Mouse (Mus musculus): ENCODE measurements around the gene Smug1. TPM values are rescaled to one million over a fixed set of nuclear protein-coding genes. Genes with fewer than 3 reads are reported as not detected.

The Smug1 gene
- total RNA-seq, 2 experiments from 2014 or later: 1.8 to 4.7 TPM

DNA sequence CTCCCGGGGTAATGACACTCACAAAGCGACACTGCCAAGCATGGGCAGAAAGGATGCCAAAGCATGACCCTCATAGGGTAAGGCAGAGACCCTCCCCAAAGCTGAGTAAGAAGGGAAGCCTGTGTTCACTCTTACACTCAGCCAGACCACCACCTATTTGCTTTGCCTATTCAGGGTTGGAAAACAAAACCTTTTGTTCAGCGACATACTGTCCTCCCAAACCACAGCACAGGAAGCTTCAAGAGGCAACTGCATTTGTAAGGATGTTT is 19.5 kb downstream of the Smug1 start:
- no peak for ATAC-seq (replicated peaks; ENCODE audit: poor library complexity, severe bottlenecking)

DNA sequence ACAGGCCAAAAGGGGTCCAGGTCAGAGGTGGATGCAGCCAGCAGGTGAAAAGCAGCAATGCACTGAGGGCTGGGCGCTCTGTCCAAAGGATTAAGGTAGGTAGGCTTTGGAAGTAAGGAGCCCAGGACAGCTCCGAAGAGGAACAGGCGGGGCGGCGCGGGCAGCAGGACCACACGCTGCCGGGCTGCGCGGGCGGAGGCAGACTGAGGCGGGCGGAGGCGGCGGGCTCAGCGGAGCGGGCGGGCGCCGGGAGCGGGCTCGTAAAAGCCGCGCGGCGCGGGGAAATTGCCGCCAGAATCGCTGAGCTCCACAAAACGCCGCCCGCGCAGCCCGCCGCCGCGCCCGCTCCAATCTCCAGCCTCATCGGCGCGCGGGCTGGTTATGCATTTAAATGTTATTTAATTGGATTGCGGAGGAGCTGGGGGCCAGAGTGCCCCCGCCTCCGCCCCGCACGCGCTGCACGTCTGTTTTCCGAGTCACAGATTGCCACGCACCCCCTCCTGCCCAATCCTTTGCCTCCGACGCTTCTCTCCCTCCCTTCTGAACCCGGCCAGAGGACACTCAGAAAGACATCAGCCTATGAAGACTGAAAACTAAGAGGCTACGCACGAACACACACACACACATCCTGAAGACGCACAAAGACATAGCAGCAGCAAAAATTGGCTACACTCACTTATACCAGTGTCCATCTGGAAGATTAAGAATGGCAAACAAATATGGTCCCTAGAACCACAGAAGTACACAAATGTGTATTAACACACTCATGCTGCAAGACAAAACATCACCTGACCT is 20.1 kb downstream of the Smug1 start:
- ATAC-seq (replicated peaks; ENCODE audit: poor library complexity, severe bottlenecking): peak; percentile 46

DNA sequence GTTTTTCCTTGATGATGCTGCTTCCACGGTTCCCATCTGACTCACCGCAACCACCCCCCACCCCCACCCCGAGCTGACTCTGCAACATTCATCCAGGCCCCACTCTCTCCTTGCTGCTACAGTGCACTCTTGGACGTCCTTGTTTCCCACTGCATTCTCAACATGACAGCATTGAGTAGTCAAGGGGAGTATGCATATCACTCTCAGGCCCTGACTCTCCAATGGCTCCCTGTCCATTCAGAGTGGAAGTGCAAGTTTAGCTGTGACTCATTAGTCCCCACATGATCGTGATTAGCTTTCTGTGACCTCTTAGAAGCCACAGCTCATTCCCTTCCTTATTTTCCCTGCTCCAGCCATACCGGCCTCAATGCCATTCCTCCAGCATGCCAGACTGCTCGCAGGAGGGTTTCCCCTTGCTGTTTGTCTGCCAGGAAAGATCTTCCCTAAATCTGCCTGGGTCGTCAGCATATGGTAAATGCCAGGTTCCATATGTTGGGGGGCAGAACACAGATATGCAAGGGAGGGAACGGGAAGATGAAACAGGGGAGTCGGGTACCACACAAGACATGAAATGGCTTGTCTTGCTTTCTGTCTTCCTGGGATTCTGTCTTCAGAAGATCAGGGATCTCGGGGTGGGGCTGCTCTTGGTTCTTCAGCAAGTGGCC is 21.1 kb downstream of the Smug1 start:
- no peak for ATAC-seq (replicated peaks; ENCODE audit: poor library complexity, severe bottlenecking)

DNA sequence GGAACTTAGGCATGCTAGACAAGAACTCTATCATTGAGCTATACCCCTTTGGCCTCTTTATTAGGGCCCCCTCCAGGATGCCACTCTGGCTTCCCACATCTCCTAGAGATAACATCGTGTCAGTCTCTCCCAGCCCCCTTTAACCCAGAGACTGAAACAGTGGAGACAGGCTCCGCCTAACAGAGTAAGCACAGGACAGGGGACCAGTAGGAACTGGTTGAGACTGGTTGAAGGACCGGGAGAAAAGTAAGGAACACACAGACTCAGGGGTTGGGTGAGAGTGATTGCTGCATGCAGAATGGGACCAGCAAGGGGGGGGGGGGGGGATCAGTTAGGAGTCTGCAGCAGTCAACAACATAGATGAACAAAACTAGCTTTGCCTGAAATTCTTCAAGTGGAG is 22.7 kb downstream of the Smug1 start:
- ATAC-seq (replicated peaks; ENCODE audit: poor library complexity, severe bottlenecking): no peak

DNA sequence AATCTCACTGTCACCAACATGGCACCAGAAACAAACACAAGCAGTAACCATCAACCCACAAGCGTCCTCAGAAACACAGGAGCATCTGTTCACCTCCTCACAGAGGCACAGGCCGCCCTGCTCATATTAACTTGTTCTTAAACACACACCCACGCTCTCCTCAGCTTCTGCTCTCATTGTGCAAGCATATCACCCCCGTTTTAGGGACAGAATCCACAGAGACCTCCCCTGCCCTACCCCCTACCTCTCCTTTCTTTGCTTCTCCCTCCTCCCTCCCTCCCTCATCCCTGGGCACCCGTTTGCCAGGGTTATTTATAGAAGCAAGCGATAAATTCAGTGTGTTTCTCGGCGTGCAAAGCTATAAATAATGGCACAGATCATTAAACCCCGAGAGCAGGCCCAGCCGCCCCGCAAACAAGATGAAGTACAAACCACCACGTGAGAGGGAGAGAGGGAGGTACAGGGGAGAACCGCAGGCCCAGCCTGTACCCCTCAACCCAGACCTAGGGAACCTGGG is 31.4 kb downstream of the Smug1 start:
- ATAC-seq (replicated peaks; ENCODE audit: poor library complexity, severe bottlenecking): no peak

DNA sequence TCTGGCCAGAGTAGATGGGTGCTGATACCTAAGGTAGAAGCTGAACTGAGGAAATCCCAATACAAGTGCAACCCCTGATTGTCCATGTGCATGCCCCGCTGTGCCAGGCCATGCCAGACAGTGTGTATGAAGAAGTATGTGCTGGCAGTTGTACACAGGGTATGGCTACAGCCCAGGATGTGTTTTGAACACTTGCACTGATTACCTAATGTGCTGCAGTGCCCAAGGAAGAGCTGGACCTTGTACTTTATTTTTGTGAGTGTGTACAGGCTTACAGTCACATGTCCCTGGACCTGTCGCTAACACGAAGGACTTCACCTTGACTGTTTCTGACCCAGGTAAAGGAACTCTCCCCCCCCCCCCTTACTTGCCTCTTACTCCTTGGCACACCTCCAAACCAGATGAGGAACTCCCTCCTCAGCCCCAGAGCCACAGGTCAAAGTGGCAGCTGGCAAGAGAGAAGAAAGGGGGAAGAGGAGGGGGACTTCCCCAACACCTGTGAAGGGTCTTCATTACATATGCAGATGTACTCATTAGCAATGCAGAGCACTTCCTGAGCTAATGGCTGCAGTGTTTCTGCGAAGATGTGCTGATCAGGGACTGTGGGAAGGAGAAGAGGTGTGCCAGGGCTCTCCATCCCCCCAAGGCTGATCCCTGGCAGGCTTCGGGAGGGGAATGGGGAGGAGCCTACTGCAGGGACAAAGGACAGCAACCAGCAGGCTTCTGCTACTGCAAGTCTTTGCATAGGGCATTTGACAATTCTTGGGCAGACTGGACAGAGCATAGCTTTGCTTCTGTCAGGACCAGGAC is 32.4 kb downstream of the Smug1 start:
- no peak for ATAC-seq (replicated peaks; ENCODE audit: poor library complexity, severe bottlenecking)

DNA sequence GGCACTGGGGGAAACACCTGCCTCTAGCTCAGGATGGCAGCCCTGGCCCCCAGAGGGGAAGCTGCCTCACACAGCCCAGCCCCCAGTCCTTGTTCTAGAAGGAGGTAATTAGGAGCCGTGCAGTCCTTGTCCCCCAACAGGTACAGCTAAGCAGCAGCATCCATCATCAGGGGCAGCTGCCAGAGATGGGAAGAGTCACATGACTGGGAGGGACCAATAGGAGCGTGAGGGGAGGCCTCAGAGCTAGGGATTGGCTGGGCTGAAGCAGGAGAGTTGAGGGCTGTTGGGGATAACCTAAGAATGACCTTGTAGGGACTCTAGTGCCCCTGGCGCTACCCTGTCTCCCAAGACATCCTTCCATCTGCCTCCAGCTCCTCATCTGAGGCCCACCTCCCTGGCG is 33.1 kb downstream of the Smug1 start:
- ATAC-seq (replicated peaks; ENCODE audit: poor library complexity, severe bottlenecking): no peak; the same call in 1 of the 2 replicates

DNA sequence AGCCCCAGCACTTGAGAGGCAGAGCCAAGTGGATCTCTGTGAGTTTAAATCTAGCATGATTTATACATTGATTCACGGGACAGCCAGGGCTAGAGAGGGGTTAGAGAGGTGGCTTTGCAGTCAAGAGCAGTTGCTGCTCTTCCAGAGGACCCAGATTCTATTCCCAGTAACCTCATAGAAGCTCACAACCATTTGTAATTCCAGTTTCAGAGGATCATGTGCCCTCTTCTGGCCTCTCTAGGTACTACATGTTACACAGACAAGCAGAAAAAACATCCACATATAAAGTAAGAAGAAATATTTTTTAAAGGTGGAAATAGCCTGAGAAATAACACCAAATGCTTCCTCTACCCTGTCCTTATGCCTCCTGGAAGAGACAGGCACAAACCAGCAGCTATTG is 36.2 kb downstream of the Smug1 start:
- ATAC-seq (replicated peaks; ENCODE audit: poor library complexity, severe bottlenecking): no peak

DNA sequence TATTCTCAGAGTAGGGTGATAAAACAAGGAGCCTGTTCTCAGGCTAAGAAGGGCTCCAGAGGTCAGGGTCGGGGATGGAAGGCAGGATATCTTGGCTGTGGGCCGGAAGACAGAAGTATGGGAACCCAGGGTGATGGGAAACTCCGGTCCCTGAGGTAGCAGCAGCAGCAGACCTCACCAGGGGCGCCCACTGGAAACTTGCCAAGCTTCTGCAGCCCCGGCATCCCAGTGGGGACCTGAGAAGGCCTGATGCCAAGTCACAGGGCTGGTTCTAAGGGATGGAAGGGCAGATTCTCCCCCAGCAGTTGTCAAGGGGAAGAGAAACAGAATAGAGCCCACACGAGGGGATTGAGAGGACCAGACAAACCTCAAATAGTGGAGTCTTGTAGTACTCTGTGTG is 37.6 kb downstream of the Smug1 start:
- ATAC-seq (replicated peaks; ENCODE audit: poor library complexity, severe bottlenecking): no peak

DNA sequence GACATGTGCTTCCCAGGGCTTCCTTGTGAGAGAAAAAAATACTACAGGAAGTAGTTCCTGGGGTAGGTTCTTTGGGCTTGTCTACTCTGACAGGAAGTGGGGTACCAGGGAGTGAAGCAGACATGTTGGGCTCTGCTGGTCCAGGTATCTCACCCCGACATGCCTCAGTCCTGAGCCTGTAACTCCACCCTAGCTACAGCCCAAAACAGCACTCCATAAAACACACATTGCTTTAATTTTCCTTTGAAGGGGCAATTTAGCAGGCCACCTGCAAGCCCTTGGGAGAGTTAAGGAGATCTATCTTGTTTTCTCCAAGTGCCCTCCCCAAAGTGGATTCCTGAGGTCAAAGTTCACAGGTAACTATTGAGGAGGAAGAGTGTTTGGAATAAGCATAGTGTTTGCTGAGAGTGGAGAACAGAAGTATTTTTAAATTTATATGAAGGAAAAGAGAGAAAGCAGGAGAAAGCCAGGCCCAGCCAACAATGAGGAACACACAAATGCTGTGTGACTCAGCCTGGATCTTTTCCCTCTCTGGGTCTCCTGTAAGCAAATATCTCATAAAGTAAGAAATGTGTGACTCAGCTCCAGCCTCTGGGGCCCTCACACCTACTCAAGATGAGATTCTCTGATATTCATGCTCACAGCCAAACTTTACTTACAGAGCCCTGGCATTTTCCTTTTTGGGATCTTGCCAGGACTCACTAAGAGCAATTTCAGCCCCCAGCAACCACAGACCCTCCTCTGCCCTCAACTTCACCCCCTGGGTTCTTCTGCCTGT is 38.6 kb downstream of the Smug1 start:
- no peak for ATAC-seq (replicated peaks; ENCODE audit: poor library complexity, severe bottlenecking)

DNA sequence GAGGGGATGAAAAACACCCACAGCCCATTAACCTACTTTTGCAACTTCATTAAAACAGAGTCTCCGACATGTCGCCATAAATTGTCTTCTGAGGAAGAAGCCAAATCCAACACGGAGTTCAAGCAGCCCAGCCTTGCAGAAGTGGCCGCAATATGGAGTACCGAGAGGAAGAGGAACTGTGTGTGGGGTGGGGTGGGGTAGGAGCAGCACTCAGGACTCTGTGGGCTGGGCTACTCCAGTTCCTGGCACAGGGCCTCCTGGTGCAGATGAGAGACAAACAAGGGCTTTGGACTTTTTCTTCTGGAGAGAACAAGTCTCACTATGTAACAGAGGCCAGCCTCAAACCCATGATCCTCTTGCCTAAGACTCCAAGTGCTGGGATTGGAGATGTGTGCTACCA is 40.9 kb downstream of the Smug1 start:
- peak; percentile 71 for ATAC-seq (replicated peaks; ENCODE audit: poor library complexity, severe bottlenecking)

DNA sequence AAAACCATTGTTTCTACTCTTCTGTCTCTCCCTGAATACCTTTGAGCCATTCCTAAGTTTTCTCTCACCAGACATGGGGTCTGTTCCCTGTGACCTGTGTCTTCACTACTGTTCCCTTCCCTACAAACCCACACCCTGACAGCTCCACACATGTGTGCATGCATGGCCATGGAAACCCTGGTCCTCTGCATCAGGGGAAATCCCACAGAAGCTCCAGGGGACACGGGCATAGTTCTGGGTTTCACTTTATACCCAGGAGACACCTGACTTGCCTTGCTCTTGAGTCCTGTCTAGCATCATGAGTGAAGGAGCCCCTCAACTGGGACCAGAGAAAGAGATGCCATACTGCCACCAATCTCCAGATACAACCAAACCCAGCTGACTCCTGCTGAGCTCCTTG is 42.6 kb downstream of the Smug1 start:
- no peak for ATAC-seq (replicated peaks; ENCODE audit: poor library complexity, severe bottlenecking)

DNA sequence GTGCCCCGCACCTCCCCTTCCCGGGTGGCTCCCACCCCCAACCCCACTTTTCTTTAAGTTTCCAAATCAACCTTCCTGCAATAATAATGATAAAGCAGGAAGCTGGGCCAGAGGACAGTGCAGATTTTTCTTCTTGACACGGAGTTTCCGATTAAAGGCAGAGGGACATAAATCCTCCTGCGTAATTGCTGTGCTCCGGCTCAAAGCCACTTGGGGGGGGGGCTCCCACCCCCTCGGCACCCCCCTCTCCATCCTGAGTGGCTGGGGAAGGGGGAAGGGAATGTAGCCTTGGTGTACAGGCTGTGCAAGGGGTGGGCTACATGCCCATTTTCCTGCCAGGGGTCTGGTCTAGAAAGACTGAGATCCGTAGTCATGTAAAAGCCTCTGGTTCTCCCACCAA is 43.5 kb downstream of the Smug1 start:
- no peak for ATAC-seq (replicated peaks; ENCODE audit: poor library complexity, severe bottlenecking)

DNA sequence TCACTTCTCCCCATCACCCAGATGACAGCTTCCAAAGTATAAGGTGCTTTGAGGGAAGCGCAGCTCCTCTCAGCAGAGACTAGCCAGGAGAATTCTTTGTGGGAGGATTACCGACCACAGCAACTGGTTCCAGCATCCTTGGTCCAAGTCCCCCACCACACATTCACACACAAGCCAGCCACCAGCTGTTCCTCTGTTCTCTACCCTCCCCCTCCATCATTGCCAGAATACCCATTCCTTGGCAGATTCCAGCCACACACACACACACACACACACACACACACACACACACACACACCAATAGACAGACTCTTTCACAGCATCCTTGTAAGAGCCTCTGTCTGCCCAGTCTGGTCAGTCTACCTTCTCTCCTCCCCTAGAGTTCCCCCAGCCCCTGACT is 44.5 kb downstream of the Smug1 start:
- no peak for ATAC-seq (replicated peaks; ENCODE audit: poor library complexity, severe bottlenecking)

DNA sequence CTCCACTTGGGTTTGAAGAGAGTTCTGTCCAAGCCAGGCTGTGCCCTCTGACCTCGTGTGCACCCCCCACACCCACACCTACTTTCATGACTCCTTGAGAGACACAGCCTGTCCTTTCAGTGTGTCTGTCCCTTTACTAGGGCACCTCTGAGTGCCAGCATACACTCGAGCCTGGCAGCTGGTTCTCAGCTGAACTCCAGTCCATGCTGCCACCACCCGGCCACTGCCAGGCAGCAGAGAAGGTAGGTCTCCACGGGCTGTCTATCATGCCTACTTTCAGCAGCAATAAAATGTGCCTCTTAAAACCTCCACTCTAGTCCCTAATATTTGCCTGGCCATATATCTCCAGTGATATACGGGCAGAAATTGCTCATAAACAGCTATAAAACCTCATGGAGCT is 45.5 kb downstream of the Smug1 start:
- no peak for ATAC-seq (replicated peaks; ENCODE audit: poor library complexity, severe bottlenecking)

DNA sequence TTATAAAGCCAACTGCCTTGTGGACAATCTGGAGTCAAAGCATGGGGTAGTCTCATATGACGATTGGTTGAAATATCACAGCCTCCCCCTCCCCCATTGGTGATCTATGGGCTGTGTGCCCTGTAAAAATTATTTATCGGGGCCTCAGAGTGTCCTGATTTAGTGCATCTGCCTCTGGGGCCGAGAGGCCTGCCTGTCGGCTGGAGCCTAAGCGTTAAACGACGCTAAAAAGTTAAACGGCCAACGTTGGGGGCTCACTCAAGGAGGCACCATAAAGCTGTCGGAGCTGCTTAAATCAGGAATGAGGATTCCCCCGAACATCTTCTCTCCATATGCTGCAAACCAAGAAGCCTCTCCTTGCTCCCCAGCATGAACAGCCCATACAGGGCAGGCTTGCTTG is 46.3 kb downstream of the Smug1 start:
- ATAC-seq (replicated peaks; ENCODE audit: poor library complexity, severe bottlenecking): no peak

DNA sequence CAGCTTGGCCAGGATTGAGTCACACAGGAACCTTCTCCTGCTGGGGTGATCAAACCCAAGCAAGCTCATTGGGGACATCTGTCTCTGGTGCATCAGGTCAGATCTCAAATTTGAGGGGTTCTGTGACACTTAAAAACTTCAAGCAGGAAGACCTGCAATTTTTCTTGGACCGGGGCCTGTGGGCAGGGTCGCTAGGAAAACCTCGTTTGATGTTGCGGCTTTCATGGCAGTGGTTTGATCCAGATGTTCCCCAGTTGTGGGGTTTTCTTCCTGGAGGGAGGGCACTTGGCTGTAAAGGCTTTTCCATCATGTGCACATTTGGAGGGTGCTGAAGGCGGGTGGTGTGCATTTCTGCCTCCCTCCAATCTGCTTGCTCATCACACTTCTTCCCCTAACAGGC is 51.2 kb downstream of the Smug1 start:
- ATAC-seq (replicated peaks; ENCODE audit: poor library complexity, severe bottlenecking): no peak

DNA sequence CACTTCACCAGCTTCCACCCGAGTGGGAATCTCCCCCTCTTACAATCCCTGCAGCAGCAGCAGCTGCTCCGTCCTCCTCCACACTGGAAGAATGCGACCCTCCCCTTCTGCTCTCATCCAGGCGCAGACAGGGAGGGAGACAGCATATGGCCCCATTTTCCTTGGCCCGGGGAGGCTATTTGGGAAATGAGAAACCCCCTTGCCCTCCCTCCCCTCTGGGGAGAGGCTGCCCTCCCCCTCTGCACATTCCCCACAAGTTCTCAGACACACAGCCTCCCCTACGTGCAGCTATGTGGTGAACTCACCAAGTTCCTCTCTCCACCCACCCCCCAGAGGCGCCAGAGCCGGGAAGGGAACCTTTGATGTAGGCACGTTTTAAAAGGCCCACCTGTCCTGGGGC is 51.6 kb downstream of the Smug1 start:
- no peak for ATAC-seq (replicated peaks; ENCODE audit: poor library complexity, severe bottlenecking)

DNA sequence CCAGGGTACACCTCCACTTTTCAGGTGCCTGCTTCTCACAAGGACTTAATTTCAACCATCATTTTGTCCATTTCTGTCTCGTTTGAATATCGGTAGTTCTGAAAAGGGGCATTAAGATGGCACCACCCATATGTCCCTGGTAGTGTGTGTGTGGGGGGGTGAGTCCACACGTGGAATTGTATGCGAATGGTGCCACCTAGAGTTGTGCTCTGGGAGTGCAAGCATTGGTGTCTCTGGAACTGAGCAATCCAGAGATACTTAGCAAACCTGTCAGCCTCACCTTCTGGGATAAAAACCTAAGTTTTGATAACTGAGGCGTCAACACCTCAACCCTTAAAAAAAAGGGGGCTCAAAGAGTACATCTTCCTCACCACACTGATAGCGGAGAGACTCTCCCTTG is 53.8 kb downstream of the Smug1 start:
- ATAC-seq (replicated peaks; ENCODE audit: poor library complexity, severe bottlenecking): no peak

DNA sequence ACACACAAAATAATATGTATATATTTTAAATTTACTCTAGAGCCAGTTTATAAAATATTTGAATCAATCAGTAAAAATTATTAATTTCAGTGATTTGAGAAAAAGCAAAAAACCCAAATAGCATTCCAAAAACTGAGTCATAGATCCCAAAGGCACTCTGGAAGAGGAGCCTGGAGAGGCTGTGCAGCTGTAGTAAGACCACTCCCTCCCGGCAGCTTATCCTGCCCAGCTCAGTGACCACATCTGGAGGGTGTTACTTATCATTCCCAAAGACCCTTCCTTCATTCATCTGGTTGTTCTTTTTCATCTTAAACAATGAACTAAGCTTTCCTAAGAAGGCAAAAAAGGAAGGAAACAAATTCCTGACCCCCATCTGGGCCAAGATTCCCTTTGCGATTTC is 54.6 kb downstream of the Smug1 start:
- ATAC-seq (replicated peaks; ENCODE audit: poor library complexity, severe bottlenecking): no peak

DNA sequence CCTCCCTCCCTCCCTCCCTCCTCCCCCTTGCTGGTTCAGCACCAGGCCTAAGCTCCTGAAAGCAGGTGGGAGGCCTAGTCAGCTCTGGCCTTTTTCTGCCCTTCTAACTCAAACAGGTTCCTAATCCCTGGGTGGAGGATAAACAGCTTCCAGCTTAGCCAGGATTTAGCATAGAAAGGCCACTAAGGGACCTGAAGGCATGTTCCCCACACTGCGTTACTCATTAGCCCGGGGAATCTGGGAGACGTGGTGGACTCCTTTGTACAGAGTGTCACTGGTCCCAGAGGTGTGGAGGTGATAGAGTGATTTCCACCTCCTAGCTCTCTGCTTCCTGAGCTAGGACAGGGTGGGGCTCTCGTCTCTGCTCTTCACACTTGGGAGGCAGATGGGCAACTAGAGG is 57.0 kb downstream of the Smug1 start:
- ATAC-seq (replicated peaks; ENCODE audit: poor library complexity, severe bottlenecking): no peak
